8 mouse cellular contexts compared by ENCODE assay signal in the genomic region with DNA sequence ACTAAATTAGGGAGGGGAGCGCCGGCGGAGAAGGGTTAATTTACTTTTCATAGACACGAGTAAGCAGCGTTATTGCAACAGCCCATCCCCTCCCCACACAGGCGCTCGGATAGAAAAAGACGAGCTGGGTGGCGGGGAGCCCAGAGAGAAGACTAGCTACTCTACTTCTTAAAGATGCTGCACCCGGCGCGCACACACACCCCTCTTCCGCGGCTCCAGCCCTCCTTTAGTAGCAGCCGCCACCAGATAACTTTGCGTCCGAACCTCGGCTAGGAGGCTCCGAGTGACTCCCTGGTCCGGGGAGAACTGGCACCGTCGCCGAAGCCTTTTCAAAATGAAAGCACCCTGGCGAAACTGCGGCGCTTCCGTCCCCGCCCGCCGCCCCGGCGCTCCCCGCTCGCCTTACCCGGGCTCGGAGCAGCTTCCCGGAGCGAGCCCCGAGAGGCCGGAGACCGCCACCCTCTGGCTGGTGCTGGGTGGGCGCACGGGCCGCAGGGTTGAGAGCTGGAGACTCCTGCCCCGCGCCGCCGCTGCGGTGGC. TPM values are rescaled to one million over a fixed set of nuclear protein-coding genes. Genes with fewer than 3 reads are reported as not detected.
DNase-seq lines count a peak whose midpoint lies in the region; ATAC-seq and TF ChIP-seq lines count a peak whose summit lies in the region.

No protein-coding gene starts in this region.

- H3K27ac ChIP-seq in left cerebral cortex, adult 2 months = peak overlapping the region; percentile 90
- H3K27ac ChIP-seq in intestine, postnatal 0 days (ENCODE audit: low read depth, low read length) = no peak overlapping the region
- no peak overlapping the region for H3K27ac ChIP-seq in lung, embryonic 15.5 days

- no peaks in the 10 kb centered on the region for H3K9me3 ChIP-seq in intestine, postnatal 0 days (ENCODE audit: control insufficient read depth)
- H3K9me3 ChIP-seq in lung, embryonic 15.5 days = no peaks in the 10 kb centered on the region

- H3K4me2 ChIP-seq in intestine, postnatal 0 days (replicated peaks; ENCODE audit: low read depth) = peak overlapping the region; percentile 96
- H3K4me2 ChIP-seq in lung, embryonic 15.5 days = peak overlapping the region; percentile 99

- ATAC-seq in intestine, postnatal 0 days = no peak
- peak; percentile 60 for ATAC-seq in lung, embryonic 15.5 days (ENCODE audit: borderline replicate concordance, extremely low read depth, low FRiP score, low TSS enrichment)
- ATAC-seq in neutrophil, adult 5-6 weeks (ENCODE audit: extremely low read depth, insufficient number of reproducible peaks, low FRiP score, poor library complexity, severe bottlenecking) = peak; percentile 8; the same call in 1 of the 2 replicates

- intact Hi-C loops in left cerebral cortex, adult 2 months (cut with DNase I) = loop anchor here (2.0 to 5.0 kb wide), 4 partner anchors 69 to 215 kb away; partner anchors contain the start of gene Med27

- H3K9ac ChIP-seq in intestine, postnatal 0 days (ENCODE audit: low read depth, low read length) = peak overlapping the region; percentile 40
- H3K9ac ChIP-seq in lung, embryonic 15.5 days = peak overlapping the region; percentile 45

- TF ChIP-seq CTCF in left cerebral cortex, adult 2 months (IDR thresholded peaks at IDR 0.05) = peak; percentile 14
- no peak for TF ChIP-seq CTCF in brain, embryonic 14.5 days (IDR thresholded peaks at IDR 0.05; ENCODE audit: borderline replicate concordance, extremely low read depth, insufficient read depth, insufficient read length)
- peak; percentile 42 for TF ChIP-seq CTCF in intestine, postnatal 0 days (IDR thresholded peaks at IDR 0.05; ENCODE audit: low read depth)

- no peaks in the 10 kb centered on the region for H3K36me3 ChIP-seq in intestine, postnatal 0 days (ENCODE audit: control insufficient read depth, insufficient read depth)
- H3K36me3 ChIP-seq in lung, embryonic 15.5 days = no peaks in the 10 kb centered on the region

- WGBS in intestine, postnatal 0 days = under 1% methylated on average over 49 of the region's 49 CpGs
- WGBS in lung, embryonic 15.5 days = under 1% methylated on average over 49 of the region's 49 CpGs

- peaks cover 10% of the 10 kb centered on the region; the same call in 1 of the 2 replicates for H3K4me1 ChIP-seq in intestine, postnatal 0 days (replicated peaks; ENCODE audit: control insufficient read depth, insufficient read depth, low read length)
- peaks cover 34% of the 10 kb centered on the region for H3K4me1 ChIP-seq in lung, embryonic 15.5 days

- H3K27me3 ChIP-seq in intestine, postnatal 0 days (replicated peaks; ENCODE audit: control insufficient read depth, insufficient read depth, low read length) = peaks cover 82% of the 10 kb centered on the region
- peaks cover 97% of the 10 kb centered on the region for H3K27me3 ChIP-seq in lung, embryonic 15.5 days

- H3K4me3 ChIP-seq in left cerebral cortex, adult 2 months = peak overlapping the region; percentile 92
- peak overlapping the region; percentile 66 for H3K4me3 ChIP-seq in intestine, postnatal 0 days (ENCODE audit: low read depth, low read length)
- peak overlapping the region; percentile 63 for H3K4me3 ChIP-seq in lung, embryonic 15.5 days

- DNase-seq in left cerebral cortex, adult 2 months (ENCODE audit: extremely low spot score in 1 of 2, low spot score in 2 of 2) = peak in 1 of 2 experiments; percentile 48
- DNase-seq in left cerebral cortex, adult 11 months (ENCODE audit: low spot score) = no peak
- DNase-seq in brain, embryonic 14.5 days (ENCODE audit: low read depth) = peak; percentile 75
- DNase-seq in heart, adult 18-20 months = peak; percentile 57 to 70
- DNase-seq in thymus, postnatal 4 days = peak; percentile 69

- TF ChIP-seq POLR2A in brain, embryonic 14.5 days (IDR thresholded peaks at IDR 0.05; ENCODE audit: borderline replicate concordance, extremely low read depth, insufficient read depth, insufficient read length, poor library complexity, severe bottlenecking) = no peak

RNA-seq across cellular contexts. Expression of gene Ntng2, which starts 0.7 kb away (rescaled TPM):
- 10 to 100 TPM; 82.4 to 90.1 TPM for total RNA-seq in left cerebral cortex, adult 2 months (2021)
- polyA plus RNA-seq in brain, embryonic 14.5 days (2012; rRNA removed) = 76.2 and 76.6 TPM in 2 replicates
- total RNA-seq in heart, adult 18-20 months (2021) = 10 to 100 TPM; 10.5 to 14.7 TPM
- 0.21 TPM in 1 of 2 replicates, not detected in the other for polyA plus RNA-seq in intestine, postnatal 0 days (2015; fragmentation: Nextera tagmentation; extraction: Ambion mirVana)
- polyA plus RNA-seq in lung, embryonic 15.5 days (2015; fragmentation: Nextera tagmentation; extraction: Ambion mirVana) = 0.46 and 0.69 TPM in 2 replicates
- 18.9 and 40.1 TPM in 2 replicates for total RNA-seq in neutrophil, adult 5-6 weeks (2017)
